Mouse (Mus musculus): Measurements from ENCODE around the gene Nfe2.
"Not testable (repeated sequence)": the region's sequence is repeated elsewhere in the genome, so short reads cannot be mapped to it uniquely, and the experiment has no call there.

GRCm38 (mm10) chr15:103275943-103276342 lies 17.7 kb upstream of the Nfe2 start:
- TF ChIP-seq POLR2A (IDR thresholded peaks at IDR 0.05; ENCODE audit: low read depth, low read length); CTCF (conservative IDR thresholded peaks at IDR 0.05; ENCODE audit: insufficient read depth, insufficient read length, low read depth, low read length): not testable (repeated sequence)
